Mouse (Mus musculus) G1E (cell line): ENCODE results near the gene C130032M10Rik.

ENCODE experiments used
- CTCF ChIP-seq: IDR thresholded peaks from 2 replicates; pipeline ENCODE4 v1.5.1; 2012; ENCODE audit warnings: low read depth, low read length, inconsistent platforms, mixed read lengths
- GATA1 ChIP-seq: IDR thresholded peaks from 2 replicates; pipeline ENCODE4 v1.6.1; 2012; ENCODE audit warnings: borderline replicate concordance, low read length, inconsistent platforms, mixed read lengths

GRCm38 (mm10) chr9:114536628-114537027 is 21.1 kb downstream of the C130032M10Rik start:
- TF ChIP-seq CTCF (no peak), GATA1 (no peak)
